Mouse (Mus musculus) MEL (cell line): ENCODE data around the gene Fcrla. TPM values are rescaled to one million over a fixed set of nuclear protein-coding genes. Genes with fewer than 3 reads are reported as not detected.
A peak's percentile ranks its signal among the peaks of the same experiment; 100 is the strongest.

Experiments used
- DNase-seq: peaks from one replicate; pipeline ENCODE4 v3.0.0; 2011; ENCODE audit warnings: low read depth, low spot score
- H3K27ac ChIP-seq: 2 replicates; pipeline ENCODE4 v1.5.1; 2012; ENCODE audit warnings: low read depth, mild to moderate bottlenecking, control low read depth, low read length, moderate library complexity; ENCODE audit not compliant: control insufficient read depth
- H3K27me3 ChIP-seq, 2 experiments: fragments of 150-350 bp in 1 of 2; sonication (generic) in 1 of 2; 2 replicates each; pipeline ENCODE4 v1.6.1; 2012; ENCODE audit warnings: low read length in 2 of 2, mild to moderate bottlenecking in 2 of 2, improper control_type of control experiment in 1 of 2, moderate library complexity in 1 of 2; ENCODE audit not compliant: insufficient read depth in 2 of 2, control insufficient read depth in 1 of 2
- H3K36me3 ChIP-seq, 2 experiments: 2 replicates each; pipeline ENCODE4 v1.6.1; 2012 to 2014; ENCODE audit warnings: low read length in 2 of 2, improper control_type of control experiment in 1 of 2, inconsistent platforms in 1 of 2, mild to moderate bottlenecking in 1 of 2; ENCODE audit not compliant: insufficient read depth in 2 of 2, control insufficient read depth in 1 of 2
- H3K4me1 ChIP-seq, 2 experiments: fragments of 150-350 bp in 1 of 2; sonication (generic) in 1 of 2; 2 replicates each; pipeline ENCODE4 v1.6.1; 2012; ENCODE audit warnings: low read length in 2 of 2, improper control_type of control experiment in 1 of 2, mild to moderate bottlenecking in 1 of 2; ENCODE audit not compliant: insufficient read depth in 2 of 2, control insufficient read depth in 1 of 2
- H3K4me3 ChIP-seq, 2 experiments: fragments of 150-350 bp in 1 of 2; sonication (generic) in 1 of 2; 2 replicates each; pipeline ENCODE4 v1.5.1; 2012; ENCODE audit warnings: low read depth in 2 of 2, low read length in 2 of 2, mild to moderate bottlenecking in 2 of 2, moderate library complexity in 2 of 2, control low read depth in 1 of 2, improper control_type of control experiment in 1 of 2; ENCODE audit not compliant: control insufficient read depth in 1 of 2, insufficient read depth in 1 of 2
- H3K79me2 ChIP-seq: 2 replicates; pipeline ENCODE4 v1.6.1; 2012; ENCODE audit warnings: mild to moderate bottlenecking, low read length, moderate library complexity; ENCODE audit not compliant: control insufficient read depth, poor library complexity, insufficient read depth
- H3K9ac ChIP-seq: 2 replicates; pipeline ENCODE4 v1.6.1; 2012; ENCODE audit warnings: low read depth, mild to moderate bottlenecking, control low read depth, low read length, moderate library complexity; ENCODE audit not compliant: control insufficient read depth, poor library complexity, severe bottlenecking
- H3K9me3 ChIP-seq: fragments of 150-350 bp; sonication (generic); replicated peaks from 2 replicates; pipeline ENCODE4 v1.6.1; 2012; ENCODE audit warnings: mild to moderate bottlenecking, low read length, improper control_type of control experiment, moderate library complexity; ENCODE audit not compliant: insufficient read depth
- BHLHE40 ChIP-seq: IDR thresholded peaks from 2 replicates; pipeline ENCODE4 v1.6.1; 2012; ENCODE audit warnings: low read depth, mild to moderate bottlenecking, inconsistent platforms, low read length, improper control_type of control experiment, borderline replicate concordance
- CHD2 ChIP-seq: IDR thresholded peaks from 2 replicates; pipeline ENCODE4 v1.6.1; 2011; ENCODE audit warnings: low read length, improper control_type of control experiment
- CTCF ChIP-seq, 3 experiments: IDR thresholded peaks in 2 of 3; conservative IDR thresholded peaks in 1 of 3; 2 replicates each; pipeline ENCODE4 v1.5.1; 2011 to 2012; ENCODE audit warnings: low read length in 3 of 3, low read depth in 2 of 3, mild to moderate bottlenecking in 2 of 3, improper control_type of control experiment in 1 of 3, inconsistent platforms in 1 of 3, mixed read lengths in 1 of 3, moderate library complexity in 1 of 3; ENCODE audit not compliant: control insufficient read depth in 1 of 3, insufficient read depth in 1 of 3, poor library complexity in 1 of 3, severe bottlenecking in 1 of 3
- E2F4 ChIP-seq: IDR thresholded peaks from 2 replicates; pipeline ENCODE4 v1.6.1; 2011; ENCODE audit warnings: low read depth, low read length, improper control_type of control experiment, borderline replicate concordance
- ELF1 ChIP-seq: IDR thresholded peaks from 2 replicates; pipeline ENCODE4 v1.6.1; 2014; ENCODE audit warnings: low read depth, mild to moderate bottlenecking, inconsistent platforms, low read length, improper control_type of control experiment, moderate library complexity
- ETS1 ChIP-seq: IDR thresholded peaks from 2 replicates; pipeline ENCODE4 v1.6.1; 2012; ENCODE audit warnings: low read depth, mild to moderate bottlenecking, inconsistent platforms, low read length, improper control_type of control experiment, moderate library complexity
- HCFC1 ChIP-seq: IDR thresholded peaks from 2 replicates; pipeline ENCODE4 v1.6.1; 2012; ENCODE audit warnings: low read depth, mild to moderate bottlenecking, inconsistent platforms, low read length, improper control_type of control experiment, moderate library complexity
- JUND ChIP-seq: IDR thresholded peaks from 2 replicates; pipeline ENCODE4 v1.6.1; 2011; ENCODE audit warnings: low read depth, mild to moderate bottlenecking, improper control_type of control experiment, low read length
- KAT2A ChIP-seq: conservative IDR thresholded peaks from 2 replicates; pipeline ENCODE4 v1.6.1; 2012; ENCODE audit warnings: low read depth, low read length, improper control_type of control experiment, inconsistent platforms
- MAX ChIP-seq: IDR thresholded peaks from 2 replicates; pipeline ENCODE4 v1.6.1; 2011; ENCODE audit warnings: low read length, improper control_type of control experiment
- MEF2A ChIP-seq: IDR thresholded peaks from 2 replicates; pipeline ENCODE4 v1.6.1; 2014; ENCODE audit warnings: low read depth, mild to moderate bottlenecking, inconsistent platforms, low read length, improper control_type of control experiment; ENCODE audit not compliant: poor library complexity, insufficient replicate concordance, severe bottlenecking; ENCODE audit errors: extremely low read depth
- MXI1 ChIP-seq: IDR thresholded peaks from 2 replicates; pipeline ENCODE4 v1.6.1; 2011; ENCODE audit warnings: mild to moderate bottlenecking, low read depth, low read length, improper control_type of control experiment
- MYB ChIP-seq: IDR thresholded peaks from 2 replicates; pipeline ENCODE4 v1.6.1; 2011; ENCODE audit warnings: mild to moderate bottlenecking, low read depth, low read length, improper control_type of control experiment
- MYC ChIP-seq: IDR thresholded peaks from 2 replicates; pipeline ENCODE4 v1.6.1; 2011; ENCODE audit warnings: low read depth, mild to moderate bottlenecking, low read length, improper control_type of control experiment, moderate library complexity
- NELFE ChIP-seq: IDR thresholded peaks from 2 replicates; pipeline ENCODE4 v1.6.1; 2011; ENCODE audit warnings: low read depth, low read length, improper control_type of control experiment
- NRF1 ChIP-seq: IDR thresholded peaks from 2 replicates; pipeline ENCODE4 v1.6.1; 2014; ENCODE audit warnings: low read depth, mild to moderate bottlenecking, inconsistent platforms, low read length, improper control_type of control experiment, moderate library complexity; ENCODE audit not compliant: poor library complexity, insufficient read depth, severe bottlenecking
- POLR2A ChIP-seq, 2 experiments: IDR thresholded peaks; 2 replicates each; pipeline ENCODE4 v1.6.1; 2011 to 2012; ENCODE audit warnings: low read length in 2 of 2, mild to moderate bottlenecking in 2 of 2, control low read depth in 1 of 2, improper control_type of control experiment in 1 of 2, low read depth in 1 of 2, moderate library complexity in 1 of 2; ENCODE audit not compliant: control insufficient read depth in 1 of 2, insufficient read depth in 1 of 2, poor library complexity in 1 of 2
- POLR2AphosphoS5 ChIP-seq: IDR thresholded peaks from 2 replicates; pipeline ENCODE4 v1.6.1; 2012; ENCODE audit warnings: low read depth, borderline replicate concordance, mild to moderate bottlenecking, inconsistent platforms, low read length, moderate library complexity, mixed read lengths
- SIN3A ChIP-seq: IDR thresholded peaks from 2 replicates; pipeline ENCODE4 v1.6.1; 2012; ENCODE audit warnings: low read length, improper control_type of control experiment, inconsistent platforms
- SMC3 ChIP-seq: IDR thresholded peaks from 2 replicates; pipeline ENCODE4 v1.6.1; 2011; ENCODE audit warnings: low read depth, low read length, improper control_type of control experiment
- TBP ChIP-seq: IDR thresholded peaks from 2 replicates; pipeline ENCODE4 v1.8.0; 2011; ENCODE audit warnings: low read depth, low read length, improper control_type of control experiment
- TCF12 ChIP-seq: IDR thresholded peaks from 2 replicates; pipeline ENCODE4 v1.6.1; 2014; ENCODE audit warnings: low read depth, mild to moderate bottlenecking, inconsistent platforms, low read length, improper control_type of control experiment, moderate library complexity
- UBTF ChIP-seq: IDR thresholded peaks from 2 replicates; pipeline ENCODE4 v1.6.1; 2012; ENCODE audit warnings: low read depth, mild to moderate bottlenecking, inconsistent platforms, low read length, improper control_type of control experiment, moderate library complexity, borderline replicate concordance; ENCODE audit not compliant: insufficient read depth
- USF1 ChIP-seq: IDR thresholded peaks from 2 replicates; pipeline ENCODE4 v1.6.1; 2014; ENCODE audit warnings: low read depth, mild to moderate bottlenecking, inconsistent platforms, low read length, improper control_type of control experiment, moderate library complexity
- USF2 ChIP-seq, 2 experiments: IDR thresholded peaks; 2 replicates each; pipeline ENCODE4 v1.6.1; 2011 to 2012; ENCODE audit warnings: improper control_type of control experiment in 2 of 2, low read length in 2 of 2, borderline replicate concordance in 1 of 2, inconsistent platforms in 1 of 2, low read depth in 1 of 2, mild to moderate bottlenecking in 1 of 2; ENCODE audit not compliant: insufficient read depth in 1 of 2
- ZMIZ1 ChIP-seq: IDR thresholded peaks from 2 replicates; pipeline ENCODE4 v1.6.1; 2012; ENCODE audit warnings: low read depth, mild to moderate bottlenecking, inconsistent platforms, low read length, improper control_type of control experiment, moderate library complexity
- ZNF384 ChIP-seq: IDR thresholded peaks from 2 replicates; pipeline ENCODE4 v1.6.1; 2012; ENCODE audit warnings: low read depth, mild to moderate bottlenecking, inconsistent platforms, low read length, improper control_type of control experiment
- polyA plus RNA-seq, 2 experiments: library from polyadenylated mRNA; stranded (reverse) in 1 of 2; unstranded in 1 of 2; fragments of >175 nt in 1 of 2; fragments of >200 nt in 1 of 2; gene quantifications; 2 replicates each; pipeline versions ENCODE4 v1.2.1 to v1.2.4; 2012; ENCODE audit warnings: low replicate concordance in 2 of 2, low read depth in 1 of 2; ENCODE audit not compliant: insufficient read length in 2 of 2, insufficient read depth in 1 of 2, missing spikeins in 1 of 2
- total RNA-seq: library from RNA; depleted of rRNA; stranded (reverse); fragments of 300-350 nt; gene quantifications from 2 replicates; pipeline ENCODE4 v1.2.3, GENCODE M21; 2012

The Fcrla gene
- total and polyA plus RNA-seq, 3 experiments = 0.12 to 0.18 TPM; not detected in 1

DNA sequence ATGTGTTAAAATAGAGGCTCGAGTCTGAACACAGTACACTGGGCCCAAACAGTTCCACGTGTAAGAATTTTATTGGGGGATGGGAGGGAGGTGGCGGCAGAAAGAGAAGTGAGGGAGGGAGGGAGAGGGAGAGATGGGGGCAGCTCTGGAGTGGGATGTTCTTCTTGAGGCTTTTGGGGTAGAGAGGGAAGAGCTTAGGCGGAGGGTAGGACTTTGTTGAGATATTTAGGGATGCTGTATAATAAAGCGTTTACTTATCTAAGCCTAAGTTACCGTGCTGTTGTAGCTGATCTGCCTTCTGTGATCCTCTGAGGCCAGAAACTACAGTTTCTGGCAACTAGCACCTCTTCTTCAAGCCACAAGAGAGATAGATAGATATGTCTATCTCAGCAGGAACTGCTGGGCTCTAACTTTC is 41.3 kb downstream of the Fcrla start (continued):
- TF ChIP-seq TBP = peak; percentile 61; the same call in 1 of the 2 replicates
- TF ChIP-seq USF1 = no peak
- no peak for TF ChIP-seq ZNF384
- no peak for TF ChIP-seq ZMIZ1
- TF ChIP-seq MAX = peak; percentile 50; the same call in 1 of the 2 replicates
- TF ChIP-seq E2F4 = no peak
- no peak for TF ChIP-seq USF2 (IDR thresholded peaks at IDR 0.05; ENCODE audit: borderline replicate concordance in 1 of 2, insufficient read depth in 1 of 2, low read depth in 1 of 2, low read length in 2 of 2)
- TF ChIP-seq ETS1 = peak; percentile 80
- TF ChIP-seq HCFC1 = peak; percentile 43; the same call in 1 of the 2 replicates
- TF ChIP-seq NELFE = peak; percentile 45
- TF ChIP-seq NRF1 = no peak

DNA sequence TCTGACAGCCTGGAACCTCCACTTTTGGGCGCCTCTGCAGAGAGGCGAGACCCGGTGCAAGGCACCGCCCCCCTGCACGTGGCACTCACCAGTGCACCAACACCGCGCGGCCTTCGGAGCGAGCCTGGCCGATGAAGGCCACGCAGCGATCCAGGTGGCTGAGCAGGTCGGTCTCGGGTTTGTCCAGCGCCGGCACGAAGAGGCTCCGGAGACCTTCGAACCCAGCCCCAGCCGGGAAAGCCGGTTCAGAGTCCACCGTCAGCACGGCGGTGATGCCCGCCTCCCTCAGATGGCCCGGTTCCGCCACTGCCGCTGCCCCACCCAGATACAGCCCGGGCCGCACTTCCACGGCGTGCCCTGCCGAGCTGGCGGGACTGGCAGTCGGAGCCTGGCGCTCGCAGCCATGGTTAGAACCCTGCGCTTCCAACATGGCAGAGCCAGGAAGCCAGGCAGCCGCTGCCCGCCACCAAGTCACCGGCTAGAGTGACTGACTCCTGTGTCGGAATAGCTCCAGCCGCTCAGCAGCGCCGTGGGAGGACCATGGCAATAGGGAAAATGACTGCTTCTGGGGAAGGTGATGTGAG is 42.3 kb downstream of the Fcrla start, which contains the start of the genes Gm26620 and Dusp12:
TSS of gene Gm26620 (plus strand) at position 88 of the 584 bp plus-strand sequence.
TSS of gene Dusp12 (minus strand) at position 563 of the 584 bp plus-strand sequence.
- DNase-seq = peak; percentile 95
- peak within 1 kb of the TSS; percentile 62 to 86 for H3K4me3 ChIP-seq
- no peaks in the 10 kb centered on the region for H3K27me3 ChIP-seq
- peaks cover 34% of the 10 kb centered on the region for H3K79me2 ChIP-seq
- H3K9me3 ChIP-seq = no peaks in the 10 kb centered on the region
- peak within 1 kb of the TSS; percentile 89 for H3K9ac ChIP-seq
- H3K36me3 ChIP-seq = peaks cover 3 to 8% of the 10 kb centered on the region in 2 experiments; a peak in 3 of 4 replicates
- H3K27ac ChIP-seq = peak within 1 kb of the TSS; percentile 87
- H3K4me1 ChIP-seq = peaks cover 6 to 7% of the 10 kb centered on the region in 2 experiments
- peak; percentile 69; the same call in 1 of the 2 replicates for TF ChIP-seq USF1
- TF ChIP-seq HCFC1 = peak; percentile 89
- TF ChIP-seq SIN3A = peak; percentile 88
- TF ChIP-seq UBTF = no peak
- TF ChIP-seq MYB = no peak
- peak; percentile 70 for TF ChIP-seq TCF12
- peak; percentile 85 for TF ChIP-seq MAX
- TF ChIP-seq CTCF (IDR thresholded peaks at IDR 0.05 in 2 of 3, conservative IDR thresholded peaks at IDR 0.05 in 1 of 3; ENCODE audit: control insufficient read depth in 1 of 3, insufficient read depth in 1 of 3, low read depth in 2 of 3, low read length in 3 of 3, poor library complexity in 1 of 3, severe bottlenecking in 1 of 3) = peak; percentile 46 to 84 (median 75)
- TF ChIP-seq ETS1 = peak; percentile 59; the same call in 1 of the 2 replicates
- TF ChIP-seq TBP = peak; percentile 86
- TF ChIP-seq MEF2A = no peak
- no peak; the same call in 1 of the 2 replicates for TF ChIP-seq KAT2A
- TF ChIP-seq CHD2 = no peak
- TF ChIP-seq MXI1 = peak; percentile 99
- peak; percentile 65; the same call in 1 of the 2 replicates for TF ChIP-seq BHLHE40
- no peak for TF ChIP-seq POLR2AphosphoS5
- no peak for TF ChIP-seq USF2 (IDR thresholded peaks at IDR 0.05; ENCODE audit: borderline replicate concordance in 1 of 2, insufficient read depth in 1 of 2, low read depth in 1 of 2, low read length in 2 of 2)
- TF ChIP-seq MYC = peak; percentile 80
- TF ChIP-seq E2F4 = no peak
- no peak for TF ChIP-seq JUND
- no peak for TF ChIP-seq ZNF384
- TF ChIP-seq POLR2A (IDR thresholded peaks at IDR 0.05; ENCODE audit: control insufficient read depth in 1 of 2, insufficient read depth in 1 of 2, low read depth in 1 of 2, low read length in 2 of 2, poor library complexity in 1 of 2) = peak; percentile 70 to 81; a peak in 3 of 4 replicates
- TF ChIP-seq ELF1 = peak; percentile 62; the same call in 1 of the 2 replicates
- no peak for TF ChIP-seq SMC3
- TF ChIP-seq NELFE = peak; percentile 64
